Mouse (Mus musculus) midbrain, embryonic 16.5 days (tissue): Measurements from ENCODE around the gene Duox1. TPM values are rescaled to one million over a fixed set of nuclear protein-coding genes. Genes with fewer than 3 reads are reported as not detected.

Experiments
- ATAC-seq: fragments of 200-750 bp; cut with Nextera tagmentation; 2 replicates; pipeline ENCODE4 v1.8.0; 2017; ENCODE audit warnings: moderate TSS enrichment
- H3K27ac ChIP-seq: fragments of 300-500 bp; sonication (generic); 2 replicates; pipeline ENCODE4 v1.5.1; 2014; ENCODE audit warnings: mild to moderate bottlenecking, low read length, mixed read lengths
- H3K27me3 ChIP-seq: fragments of 300-500 bp; sonication (generic); 2 replicates; pipeline ENCODE4 v1.6.1; 2014; ENCODE audit warnings: low read depth, low read length, mixed read lengths; ENCODE audit not compliant: control insufficient read depth, insufficient read depth
- H3K36me3 ChIP-seq: fragments of 300-500 bp; sonication (generic); 2 replicates; pipeline ENCODE4 v1.6.1; 2014; ENCODE audit warnings: mild to moderate bottlenecking, low read length, moderate library complexity, mixed read lengths; ENCODE audit not compliant: control insufficient read depth, insufficient read depth
- H3K4me1 ChIP-seq: fragments of 300-500 bp; sonication (generic); 2 replicates; pipeline ENCODE4 v1.6.1; 2014; ENCODE audit warnings: mild to moderate bottlenecking, low read length, mixed read lengths; ENCODE audit not compliant: control insufficient read depth, insufficient read depth
- H3K4me2 ChIP-seq: fragments of 300-500 bp; sonication (generic); 2 replicates; pipeline ENCODE4 v1.6.1; 2014; ENCODE audit warnings: mild to moderate bottlenecking, low read length, mixed read lengths
- H3K4me3 ChIP-seq: fragments of 300-500 bp; sonication (generic); 2 replicates; pipeline ENCODE4 v1.5.1; 2014; ENCODE audit warnings: low read depth, mild to moderate bottlenecking, low read length, moderate library complexity, mixed read lengths
- H3K9ac ChIP-seq: fragments of 300-500 bp; sonication (generic); 2 replicates; pipeline ENCODE4 v1.6.1; 2014; ENCODE audit warnings: low read depth, low read length, mixed read lengths
- H3K9me3 ChIP-seq: fragments of 300-500 bp; sonication (generic); replicated peaks from 2 replicates; pipeline ENCODE4 v1.6.1; 2014; ENCODE audit warnings: mild to moderate bottlenecking, low read length, mixed read lengths; ENCODE audit not compliant: control insufficient read depth, poor library complexity, severe bottlenecking
- WGBS: fragments of 180-500 bp; shearing (Covaris S2); extraction: QIAGEN DNeasy Blood & Tissue Kit; methylation state at CpG from one replicate; pipeline ENCODE4 v1.1.7; 2014; 5-methylcytosine and 5-hydroxymethylcytosine counted together
- polyA plus RNA-seq: library from polyadenylated mRNA; unstranded; fragments of >200 nt; fragmentation: Nextera tagmentation; extraction: Ambion mirVana; gene quantifications from 2 replicates; pipeline ENCODE4 v1.2.1, GENCODE M21; 2015

The Duox1 gene
- polyA plus RNA-seq, result 0.07 and 0.11 TPM in 2 replicates

DNA sequence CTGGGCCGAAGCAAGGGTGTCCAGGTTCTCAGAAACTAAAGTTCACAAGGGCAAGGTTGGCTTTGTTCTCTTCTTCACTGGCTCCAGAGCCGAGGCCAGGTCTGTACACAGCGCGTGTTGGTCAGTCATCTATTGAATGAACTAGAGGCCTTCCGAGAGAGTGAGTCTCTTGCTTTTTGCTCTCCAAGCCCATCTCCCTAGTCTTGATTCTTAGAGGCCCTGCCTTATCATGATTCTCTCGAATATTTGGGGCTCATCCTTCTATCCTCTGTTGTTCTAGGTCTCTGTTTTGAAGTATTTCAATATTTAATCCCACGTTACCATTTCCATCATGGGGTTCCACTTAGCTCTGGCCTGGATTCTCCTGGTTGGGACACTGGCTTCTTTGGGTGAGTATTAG is at the start of gene Duox1:
TSS of gene Duox1 (plus strand) at position 301 of the 400 bp plus-strand sequence.
- H3K4me2 ChIP-seq, result no peak within 1 kb of the TSS
- WGBS, result 92% methylated on average over 7 of the region's 7 CpGs
- H3K36me3 ChIP-seq, result no peaks in the 10 kb centered on the region
- 0 out of 2 replicates have a peak, but pooled peaks cover 2% of the 10 kb centered on the region for H3K4me1 ChIP-seq
- no peak for ATAC-seq
- H3K27me3 ChIP-seq, result peaks cover 11% of the 10 kb centered on the region
- H3K9me3 ChIP-seq, result no peaks in the 10 kb centered on the region
- H3K27ac ChIP-seq, result no peak within 1 kb of the TSS
- H3K9ac ChIP-seq, result no peak within 1 kb of the TSS
- no peak within 1 kb of the TSS for H3K4me3 ChIP-seq

DNA sequence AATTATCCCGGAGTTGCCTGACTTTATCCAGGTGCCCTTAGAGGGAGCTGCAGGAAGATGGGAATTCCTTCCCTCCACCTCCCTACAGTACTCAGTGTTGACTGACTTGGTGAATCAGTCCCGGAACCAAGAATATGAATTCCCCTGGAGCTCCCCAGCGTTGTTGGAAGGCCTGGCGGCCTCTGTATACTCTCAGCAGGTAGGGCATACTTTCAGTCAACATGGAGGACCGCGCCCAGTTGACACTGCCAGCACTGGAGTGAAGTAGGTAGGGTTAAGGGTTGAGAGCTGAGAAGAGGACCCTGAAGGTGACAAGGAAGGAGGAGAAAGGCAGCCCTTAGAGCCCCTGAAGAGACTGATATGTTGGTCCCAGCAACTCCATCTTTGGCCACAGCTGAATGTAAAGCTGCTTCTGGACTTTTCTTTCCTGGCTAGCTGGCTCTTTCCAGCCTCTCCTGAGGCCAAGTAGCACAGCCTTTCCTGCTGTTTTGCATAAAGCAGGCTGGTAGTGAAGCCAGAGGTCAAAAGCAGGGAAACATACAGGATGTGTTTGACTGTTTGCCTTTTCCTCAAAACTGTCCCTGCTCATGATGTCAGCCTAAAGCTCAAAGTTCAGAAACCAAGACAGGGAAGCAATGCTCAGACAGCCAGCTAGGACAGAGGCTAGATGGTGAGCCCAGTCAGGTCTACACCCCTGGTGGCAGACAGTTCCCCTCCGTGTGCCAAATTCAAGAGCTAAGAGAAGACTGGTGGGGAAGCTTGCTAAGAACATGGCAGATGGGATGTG is 48.9 kb upstream of the Duox1 start:
- H3K36me3 ChIP-seq, result no peaks in the 10 kb centered on the region
- no peaks in the 10 kb centered on the region for H3K27me3 ChIP-seq
- H3K27ac ChIP-seq, result no peak overlapping the region
- 93% methylated on average over 7 of the region's 7 CpGs for whole genome bisulfite sequencing
- no peak overlapping the region for H3K4me2 ChIP-seq
- ATAC-seq, result no peak
- H3K9me3 ChIP-seq, result no peaks in the 10 kb centered on the region
- H3K9ac ChIP-seq, result no peak overlapping the region
- peaks cover 12% of the 10 kb centered on the region for H3K4me1 ChIP-seq
- H3K4me3 ChIP-seq, result no peak overlapping the region

DNA sequence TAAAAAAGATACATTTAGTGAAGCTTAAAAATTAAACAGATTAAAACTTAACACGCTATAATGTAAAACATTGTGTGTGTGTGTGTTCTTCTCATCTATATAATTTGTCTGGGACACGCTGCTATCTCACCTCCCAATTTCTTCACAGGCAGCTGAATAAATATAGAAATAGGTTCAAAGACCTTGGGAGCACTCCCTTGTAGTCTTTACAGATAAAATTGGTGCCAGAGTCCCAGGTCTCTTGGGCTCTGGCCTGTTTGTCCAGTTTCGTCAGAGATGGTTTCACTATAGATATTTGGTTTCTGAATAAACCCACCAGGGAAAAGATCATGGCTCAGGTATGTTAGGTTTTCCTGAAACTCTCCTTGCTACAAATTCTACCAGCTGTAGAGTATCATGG is 36.7 kb upstream of the Duox1 start:
- no peak for ATAC-seq
- WGBS, result 91% methylated on average over 3 of the region's 3 CpGs

DNA sequence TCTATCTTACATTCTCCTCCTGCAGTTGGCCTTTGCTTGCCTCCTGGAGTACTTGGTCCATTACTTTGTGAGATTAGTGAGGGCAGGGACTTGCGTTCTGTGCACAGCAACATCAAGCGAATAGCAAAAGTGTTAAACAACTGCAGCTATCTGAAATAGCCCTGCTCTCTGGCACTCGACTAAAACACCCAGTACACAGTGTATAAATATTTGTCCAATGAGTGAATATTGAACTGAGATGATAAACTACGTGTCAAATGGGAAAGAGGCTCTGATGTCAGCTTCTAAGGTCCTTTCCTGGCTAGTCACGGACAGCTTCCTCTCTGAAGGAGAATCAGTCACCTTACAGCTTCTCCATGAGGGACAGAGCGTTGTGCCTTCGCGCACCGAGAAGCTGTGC is 31.4 kb upstream of the Duox1 start:
- no peaks in the 10 kb centered on the region for H3K9me3 ChIP-seq
- H3K27me3 ChIP-seq, result no peaks in the 10 kb centered on the region
- no peaks in the 10 kb centered on the region for H3K36me3 ChIP-seq
- H3K4me1 ChIP-seq, result no peaks in the 10 kb centered on the region
- no peak overlapping the region for H3K9ac ChIP-seq
- ATAC-seq, result no peak
- WGBS, result 90% methylated on average over 9 of the region's 9 CpGs
- no peak overlapping the region for H3K4me3 ChIP-seq
- H3K27ac ChIP-seq, result no peak overlapping the region
- no peak overlapping the region for H3K4me2 ChIP-seq

More for the DNA sequence above, 36.7 kb upstream of the Duox1 start:
- Histone ChIP-seq H3K4me2 (no peak overlapping the region), H3K9me3 (no peaks in the 10 kb centered on the region), H3K4me3 (no peak overlapping the region), H3K27ac (no peak overlapping the region), H3K27me3 (no peaks in the 10 kb centered on the region), H3K9ac (no peak overlapping the region), H3K4me1 (no peaks in the 10 kb centered on the region), H3K36me3 (no peaks in the 10 kb centered on the region)

DNA sequence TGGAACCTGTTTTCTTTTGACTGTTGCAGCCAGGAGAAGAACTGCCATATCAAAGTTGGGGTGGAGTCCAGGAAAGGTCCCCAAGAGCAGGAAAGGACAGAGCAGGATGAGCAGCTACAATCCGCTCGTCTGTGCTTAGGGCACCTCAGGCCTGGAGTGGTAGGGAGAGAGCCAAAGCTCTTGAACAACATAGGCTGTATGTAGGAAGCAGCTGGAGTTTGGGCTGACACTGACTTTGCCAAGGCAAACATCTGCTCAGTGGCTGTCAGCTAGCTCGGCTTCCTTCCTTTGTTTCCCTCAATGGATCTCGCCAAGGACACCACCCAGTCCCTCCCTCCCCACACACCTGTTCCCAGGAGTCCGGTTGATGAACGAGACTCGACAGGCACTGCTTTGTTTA is 29.3 kb upstream of the Duox1 start:
- H3K36me3 ChIP-seq, result no peaks in the 10 kb centered on the region
- H3K9ac ChIP-seq, result no peak overlapping the region
- no peaks in the 10 kb centered on the region for H3K9me3 ChIP-seq
- H3K4me2 ChIP-seq, result no peak overlapping the region
- H3K27me3 ChIP-seq, result no peaks in the 10 kb centered on the region
- H3K27ac ChIP-seq, result no peak overlapping the region
- no peaks in the 10 kb centered on the region for H3K4me1 ChIP-seq
- 70% methylated on average over 7 of the region's 7 CpGs for WGBS
- H3K4me3 ChIP-seq, result no peak overlapping the region
- no peak for ATAC-seq

DNA sequence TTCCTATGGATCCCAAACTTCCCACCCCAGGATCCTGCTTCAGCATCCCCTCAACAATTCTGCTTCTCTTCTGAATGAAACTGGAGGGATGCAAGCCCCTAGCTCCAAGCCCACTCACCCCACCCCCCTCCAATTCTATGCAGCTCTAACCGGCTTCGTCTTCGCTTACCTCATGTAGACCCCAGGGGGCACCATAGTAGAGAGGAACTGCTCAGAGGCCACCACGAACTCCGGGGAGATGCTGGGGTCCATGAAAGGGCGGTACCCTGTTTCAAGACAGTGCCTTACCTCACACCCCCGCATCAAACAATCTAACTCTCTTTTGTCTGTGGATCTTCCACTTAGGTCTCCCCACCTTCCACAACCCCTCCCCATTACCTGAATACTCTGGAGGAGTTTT is 20.6 kb upstream of the Duox1 start:
- Histone ChIP-seq H3K9me3 (no peaks in the 10 kb centered on the region), H3K4me1 (peaks cover 20% of the 10 kb centered on the region), H3K36me3 (no peaks in the 10 kb centered on the region), H3K4me3 (no peak overlapping the region), H3K27ac (no peak overlapping the region), H3K27me3 (peaks cover 42% of the 10 kb centered on the region), H3K9ac (no peak overlapping the region), H3K4me2 (no peak overlapping the region)
- no peak for ATAC-seq
- 4% methylated on average over 7 of the region's 7 CpGs for WGBS

DNA sequence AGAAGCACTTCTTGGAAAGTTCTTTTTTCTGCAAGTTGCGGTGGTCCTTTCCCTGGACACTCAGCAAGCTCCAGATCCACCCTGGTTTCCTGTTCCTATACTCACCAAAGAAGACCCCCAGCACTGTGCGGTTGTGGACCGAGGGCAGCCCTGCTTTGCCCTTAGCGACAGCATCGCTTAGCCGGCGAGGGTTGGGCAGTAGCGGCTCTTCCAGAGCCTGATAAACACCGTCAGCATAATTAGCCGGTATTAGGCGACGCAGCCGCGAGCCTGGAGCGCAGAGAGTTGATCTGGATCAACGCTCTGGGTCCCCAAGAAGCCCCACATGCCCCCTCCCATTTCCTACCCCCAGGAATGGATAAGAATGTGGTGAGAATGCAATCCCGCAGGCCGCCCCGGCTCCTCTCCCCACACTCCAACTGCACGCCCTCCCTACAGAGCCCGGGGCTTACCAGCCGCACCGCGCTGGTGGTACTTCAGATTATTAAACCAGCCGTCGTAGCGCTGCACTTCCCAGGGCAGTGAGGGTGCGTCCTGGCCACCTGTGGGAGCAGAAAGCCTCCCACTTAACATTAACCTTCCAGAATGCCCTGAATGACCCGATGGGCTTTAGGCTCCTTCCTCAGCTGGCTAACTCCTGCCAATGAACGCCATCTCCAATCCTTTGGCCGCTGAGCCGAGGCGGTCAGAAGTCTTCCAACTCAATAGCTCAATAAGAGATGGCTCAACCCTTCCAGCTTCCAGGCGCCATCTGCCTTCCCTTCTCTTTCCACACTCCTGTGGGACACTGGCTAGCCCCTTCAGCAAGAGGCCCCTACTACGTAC is 18.0 kb upstream of the Duox1 start:
- under 1% methylated on average over 35 of the region's 35 CpGs for WGBS

DNA sequence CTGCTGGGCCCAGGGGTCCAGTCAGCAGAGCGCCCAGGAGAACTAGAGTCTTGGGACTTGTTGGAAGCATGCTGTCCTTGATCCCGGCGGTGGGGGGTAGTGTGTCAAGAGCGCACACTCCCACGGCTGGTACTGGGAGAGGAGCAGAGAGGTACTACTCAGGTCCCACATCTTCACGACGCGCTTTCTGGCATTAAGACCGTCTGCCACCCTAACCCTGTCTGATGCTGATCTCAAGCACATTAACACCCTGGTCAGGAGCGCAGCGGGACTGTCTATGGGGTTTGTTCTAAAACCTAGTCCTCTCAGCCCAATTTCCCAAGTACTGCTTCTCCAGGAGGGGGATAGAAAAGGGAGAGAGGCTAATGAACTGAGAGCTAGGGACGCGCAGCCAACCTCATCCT is 17.4 kb upstream of the Duox1 start, which contains the start of gene Duox2:
TSS of gene Duox2 (minus strand) at position 354 of the 404 bp plus-strand sequence.
- 2% methylated on average over 13 of the region's 13 CpGs for WGBS
- Histone ChIP-seq H3K9ac (0 out of 2 replicates have a peak within 1 kb of the TSS, but pooled peaks have one; percentile 11), H3K27me3 (peaks cover 60% of the 10 kb centered on the region)

More for the DNA sequence above, 18.0 kb upstream of the Duox1 start:
- no peaks in the 10 kb centered on the region for H3K36me3 ChIP-seq
- H3K27me3 ChIP-seq, result peaks cover 56% of the 10 kb centered on the region
- peaks cover 35% of the 10 kb centered on the region for H3K4me1 ChIP-seq
- peak overlapping the region; percentile 33 for H3K4me2 ChIP-seq
- no peak overlapping the region for H3K27ac ChIP-seq
- no peak for ATAC-seq
- H3K4me3 ChIP-seq, result peak overlapping the region; percentile 18; the same call in 1 of the 2 replicates
- H3K9ac ChIP-seq, result no peak overlapping the region
- no peaks in the 10 kb centered on the region for H3K9me3 ChIP-seq

More for the DNA sequence above, 17.4 kb upstream of the Duox1 start, which contains the start of gene Duox2:
- Histone ChIP-seq H3K9me3 (no peaks in the 10 kb centered on the region), H3K4me2 (peak within 1 kb of the TSS; percentile 57), H3K4me1 (peaks cover 36% of the 10 kb centered on the region), H3K27ac (no peak within 1 kb of the TSS), H3K4me3 (peak within 1 kb of the TSS; percentile 33), H3K36me3 (no peaks in the 10 kb centered on the region)
- ATAC-seq, result no peak
